In the genomic region with DNA sequence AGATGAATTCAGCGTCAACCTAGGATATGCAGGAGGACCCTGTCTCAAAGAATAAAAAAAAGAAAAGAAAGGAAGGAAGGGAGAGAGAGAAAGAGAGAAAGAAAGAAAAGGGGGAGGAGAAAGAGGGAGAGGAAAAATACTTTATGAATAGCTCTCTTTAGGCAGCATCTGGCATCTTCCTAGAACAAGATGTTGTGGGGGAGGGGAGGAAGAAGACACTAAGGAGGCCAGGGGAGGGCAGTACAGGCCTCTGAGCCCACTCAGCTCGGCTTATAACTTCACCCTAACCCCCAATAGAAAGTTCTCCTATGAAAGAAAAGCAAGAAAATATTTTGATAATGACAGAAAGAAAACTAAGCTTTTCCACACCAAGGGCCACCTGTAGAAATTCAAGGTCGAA, we compare ENCODE assay signal across 8 mouse cellular contexts. TPM values are rescaled to one million over a fixed set of nuclear protein-coding genes. Genes with fewer than 3 reads are reported as not detected.
DNase-seq lines count a peak whose midpoint lies in the region; ATAC-seq and TF ChIP-seq lines count a peak whose summit lies in the region.

No protein-coding gene starts in this region.

- 41% methylated on average over 3 of the region's 3 CpGs for WGBS in hindbrain, embryonic 12.5 days
- 43% methylated on average over 3 of the region's 3 CpGs for WGBS in neural tube, embryonic 12.5 days

- H3K36me3 ChIP-seq in hindbrain, embryonic 12.5 days: no peaks in the 10 kb centered on the region
- H3K36me3 ChIP-seq in neural tube, embryonic 12.5 days: no peaks in the 10 kb centered on the region

- peaks cover 84% of the 10 kb centered on the region for H3K4me1 ChIP-seq in hindbrain, embryonic 12.5 days
- peaks cover 85% of the 10 kb centered on the region for H3K4me1 ChIP-seq in neural tube, embryonic 12.5 days

- no peaks in the 10 kb centered on the region for H3K27me3 ChIP-seq in hindbrain, embryonic 12.5 days
- no peaks in the 10 kb centered on the region for H3K27me3 ChIP-seq in neural tube, embryonic 12.5 days (replicated peaks)

- no peak for ATAC-seq in hindbrain, embryonic 12.5 days (ENCODE audit: low FRiP score)
- no peak for ATAC-seq in neural tube, embryonic 12.5 days (ENCODE audit: low FRiP score, low read depth)
- no peak for ATAC-seq in inflammation-experienced regulatory T-cells, adult 6 months

- no peak overlapping the region for H3K4me2 ChIP-seq in hindbrain, embryonic 12.5 days (replicated peaks)
- no peak overlapping the region for H3K4me2 ChIP-seq in neural tube, embryonic 12.5 days (replicated peaks)

- TF ChIP-seq CTCF in left cerebral cortex, adult 2 months (IDR thresholded peaks at IDR 0.05): no peak

- intact Hi-C loops in left cerebral cortex, adult 2 months (cut with DNase I): no loop called here
- intact Hi-C loops in left cerebral cortex, postnatal 25 days (cut with DNase I): loop anchor here (5.0 kb wide), 1 partner anchor 650 kb away; no protein-coding TSS in a partner anchor

- peak overlapping the region; percentile 95 for H3K27ac ChIP-seq in left cerebral cortex, adult 2 months
- H3K27ac ChIP-seq in hindbrain, embryonic 12.5 days: peak overlapping the region; percentile 98
- H3K27ac ChIP-seq in neural tube, embryonic 12.5 days: peak overlapping the region; percentile 72; the same call in 1 of the 2 replicates

- no peak for DNase-seq in left cerebral cortex, adult 2 months (ENCODE audit: extremely low spot score in 1 of 2, low spot score in 2 of 2)
- DNase-seq in left cerebral cortex, postnatal 25 days (ENCODE audit: low spot score in 2 of 2): no peak
- DNase-seq in embryo, embryonic 10.5 days (ENCODE audit: low spot score): peak; percentile 81
- DNase-seq in cerebellum, adult 11 months: no peak
- no peak for DNase-seq in adipocyte (ENCODE audit: low spot score)

- no peak overlapping the region for H3K4me3 ChIP-seq in left cerebral cortex, adult 2 months
- no peak overlapping the region for H3K4me3 ChIP-seq in hindbrain, embryonic 12.5 days
- no peak overlapping the region for H3K4me3 ChIP-seq in neural tube, embryonic 12.5 days

- H3K9ac ChIP-seq in hindbrain, embryonic 12.5 days: peak overlapping the region; percentile 5; the same call in 1 of the 2 replicates
- no peak overlapping the region for H3K9ac ChIP-seq in neural tube, embryonic 12.5 days

- no peaks in the 10 kb centered on the region for H3K9me3 ChIP-seq in hindbrain, embryonic 12.5 days (replicated peaks)
- H3K9me3 ChIP-seq in neural tube, embryonic 12.5 days: no peaks in the 10 kb centered on the region

RNA-seq across cellular contexts. Expression of a gene that starts 9.0 kb away (rescaled TPM):
- 10 to 100 TPM; 50.2 to 52.1 TPM for total RNA-seq in left cerebral cortex, adult 2 months (2021)
- total RNA-seq in left cerebral cortex, postnatal 25 days (2021): 10 to 100 TPM; 58.1 to 61.8 TPM
- 84.3 and 95.0 TPM in 2 replicates for polyA plus RNA-seq in hindbrain, embryonic 12.5 days (2016; fragmentation: Nextera tagmentation; extraction: Ambion mirVana)
- polyA plus RNA-seq in neural tube, embryonic 12.5 days (2016; fragmentation: Nextera tagmentation; extraction: Ambion mirVana): 99.6 and 99.7 TPM in 2 replicates
- polyA plus RNA-seq in inflammation-experienced regulatory T-cells, adult 6 months (2017; shearing (Covaris generic)): 10 to 100 TPM; 52.1 to 82.3 (median 65.1) TPM

RNA-seq across cellular contexts. Expression of a gene that starts 56.0 kb away (rescaled TPM):
- total RNA-seq in left cerebral cortex, adult 2 months (2021): 100 to 1,000 TPM; 106 to 123 TPM
- total RNA-seq in left cerebral cortex, postnatal 25 days (2021): 100 to 1,000 TPM; 115 to 120 TPM
- polyA plus RNA-seq in hindbrain, embryonic 12.5 days (2016; fragmentation: Nextera tagmentation; extraction: Ambion mirVana): 62.5 and 65.1 TPM in 2 replicates
- 56.4 and 59.2 TPM in 2 replicates for polyA plus RNA-seq in neural tube, embryonic 12.5 days (2016; fragmentation: Nextera tagmentation; extraction: Ambion mirVana)
- 1 to 10 TPM; 8.0 to 9.7 (median 8.3) TPM for polyA plus RNA-seq in inflammation-experienced regulatory T-cells, adult 6 months (2017; shearing (Covaris generic))
